Mouse (Mus musculus) subcutaneous adipose tissue, adult 2 months (tissue): ENCODE results near the gene Tut7. TPM values are rescaled to one million over a fixed set of nuclear protein-coding genes. Genes with fewer than 3 reads are reported as not detected.

Source experiments
- polyA plus RNA-seq: library from polyadenylated mRNA; depleted of rRNA; stranded (reverse); fragments of >200 nt; gene quantifications from 2 replicates; pipeline ENCODE4 v1.2.3, GENCODE M21; 2012; ENCODE audit warnings: low replicate concordance; rRNA removed

The Tut7 gene
- polyA plus RNA-seq: 20.1 and 28.4 TPM in 2 replicates

GRCm38 (mm10) chr13:59822507-59823462, at the start of gene Tut7:
Gene Tut7 (minus strand): TSS chr13:59823147.

GRCm38 (mm10) chr13:59782145-59782544, 40.8 kb downstream of the Tut7 start, which contains the start of gene Gm49354:
Gene Gm49354 (minus strand): TSS chr13:59782245.

GRCm38 (mm10) chr13:59769296-59770163, 53.4 kb downstream of the Tut7 start, which contains the start of gene Isca1:
Gene Isca1 (minus strand): TSS chr13:59769810.

GRCm38 (mm10) chr13:59746711-59747110, 76.2 kb downstream of the Tut7 start, which contains the start of gene 1700014D04Rik:
Gene 1700014D04Rik (minus strand): TSS chr13:59746752.

GRCm38 (mm10) chr13:59731652-59732051, 91.3 kb downstream of the Tut7 start, which contains the start of gene Spata31d1d:
Gene Spata31d1d (minus strand): TSS chr13:59731752.

Other genes starting within 250 kb of the Tut7 start
- gene Agtpbp1, start 237.9 kb downstream of the Tut7 start, polyA plus RNA-seq: 12.0 and 12.8 TPM in 2 replicates
- 30.7 and 41.2 TPM in 2 replicates for gene Naa35, start 237.9 kb downstream of the Tut7 start, polyA plus RNA-seq
- 7.3 and 14.4 TPM in 2 replicates for gene Golm1, start 147.3 kb downstream of the Tut7 start, polyA plus RNA-seq
- gene 4921517D22Rik, start 129.0 kb downstream of the Tut7 start, polyA plus RNA-seq: not detected in 2 replicates
- not detected in 2 replicates for gene Spata31d1a, start 112.8 kb downstream of the Tut7 start, polyA plus RNA-seq
- gene Spata31d1b, start 110.9 kb downstream of the Tut7 start, polyA plus RNA-seq: not detected in 2 replicates
- gene Spata31d1d, start 91.4 kb downstream of the Tut7 start, polyA plus RNA-seq: not detected in 2 replicates
- gene 1700014D04Rik, start 76.4 kb downstream of the Tut7 start, polyA plus RNA-seq: not detected in 2 replicates
- gene Isca1, start 53.3 kb downstream of the Tut7 start, polyA plus RNA-seq: 142 and 167 TPM in 2 replicates
- not detected in 2 replicates for gene Gm49354, start 40.9 kb downstream of the Tut7 start, polyA plus RNA-seq